Mouse (Mus musculus) embryo, embryonic 9.5 days (tissue): ENCODE measurements around the gene Slc4a3.

Source experiments
- DNase-seq: peaks from one replicate; pipeline ENCODE4 v3.0.0-alpha.2; 2017; ENCODE audit errors: extremely low spot score

Slc4a3 gene

DNA sequence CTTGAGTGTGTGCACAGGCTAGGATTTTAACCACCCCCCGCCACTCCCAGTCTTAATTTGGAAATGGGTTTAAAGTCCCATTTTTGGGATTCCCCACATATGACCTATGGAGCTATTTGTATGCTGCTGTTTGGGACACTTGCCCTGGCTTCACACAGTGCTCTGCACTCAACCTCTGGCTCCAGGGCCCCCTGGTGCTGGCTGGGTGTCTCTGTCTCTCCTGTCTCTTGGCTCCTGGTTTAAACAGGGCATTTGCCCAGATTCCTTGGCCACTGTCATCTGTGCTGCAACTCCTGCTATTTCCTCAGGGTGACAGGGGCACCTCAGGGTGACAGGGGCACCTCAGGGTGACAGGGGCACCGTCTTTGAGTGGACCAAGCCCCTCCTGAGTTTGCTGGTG is 50.8 kb downstream of the Slc4a3 start:
- DNase-seq: no peak

DNA sequence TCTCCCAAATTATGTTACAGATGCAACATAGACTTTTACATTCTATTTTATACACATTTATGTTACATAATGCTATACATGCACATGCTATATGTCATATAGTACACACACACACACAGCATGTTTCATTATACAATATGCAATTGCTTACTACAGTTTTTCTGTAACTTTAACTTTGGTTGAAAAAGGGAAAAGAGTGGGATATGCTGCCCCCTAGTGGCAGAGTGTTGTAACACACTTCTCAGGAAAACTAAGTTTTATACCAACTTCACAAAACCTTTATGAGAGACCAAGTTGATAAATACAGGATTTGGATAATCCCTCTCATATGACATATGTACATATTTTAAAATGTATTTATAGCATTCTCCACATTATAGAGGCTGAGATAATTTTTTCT is 51.6 kb downstream of the Slc4a3 start:
- peak; percentile 42 for DNase-seq

- DNase-seq: no peak
Measured at GRCm38 (mm10) chr1:75601738-75602137, 55.7 kb downstream of the Slc4a3 start.

GRCm38 (mm10) chr1:75603584-75603983 is 57.5 kb downstream of the Slc4a3 start:
- DNase-seq: no peak

GRCm38 (mm10) chr1:75608225-75608624 is 62.2 kb downstream of the Slc4a3 start:
- no peak for DNase-seq

DNA sequence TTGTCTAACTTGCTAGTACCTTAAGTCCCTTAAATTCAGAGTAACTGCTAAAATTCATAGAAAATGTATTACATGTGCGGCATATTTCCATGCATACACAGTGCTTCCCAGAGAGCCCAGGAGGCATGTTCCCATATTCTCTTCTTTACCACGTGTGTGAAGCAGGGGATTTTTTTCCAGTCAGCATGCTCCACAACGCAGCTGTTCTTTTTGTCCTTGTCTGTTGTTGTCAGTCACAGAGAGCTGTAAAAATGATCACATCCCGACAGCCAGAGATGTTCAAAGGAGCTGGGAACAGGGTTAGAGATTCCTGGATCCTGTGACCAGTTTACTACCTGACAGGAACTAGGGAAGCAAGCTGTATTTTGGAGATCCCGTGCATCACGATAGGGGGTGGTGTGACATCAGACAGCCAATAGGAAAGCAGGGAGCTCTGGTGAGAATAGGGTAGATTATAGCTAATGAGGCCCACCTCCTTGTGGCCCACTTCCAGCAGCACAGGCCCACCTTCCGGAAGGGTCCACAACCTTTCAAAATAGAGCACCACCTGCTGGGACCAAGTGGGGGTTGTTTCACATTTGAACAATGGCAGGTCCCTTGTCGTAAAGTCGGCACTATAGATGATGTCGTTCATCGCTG is 62.7 kb downstream of the Slc4a3 start:
- no peak for DNase-seq

GRCm38 (mm10) chr1:75609264-75609662 is 63.2 kb downstream of the Slc4a3 start:
- DNase-seq: no peak

DNA sequence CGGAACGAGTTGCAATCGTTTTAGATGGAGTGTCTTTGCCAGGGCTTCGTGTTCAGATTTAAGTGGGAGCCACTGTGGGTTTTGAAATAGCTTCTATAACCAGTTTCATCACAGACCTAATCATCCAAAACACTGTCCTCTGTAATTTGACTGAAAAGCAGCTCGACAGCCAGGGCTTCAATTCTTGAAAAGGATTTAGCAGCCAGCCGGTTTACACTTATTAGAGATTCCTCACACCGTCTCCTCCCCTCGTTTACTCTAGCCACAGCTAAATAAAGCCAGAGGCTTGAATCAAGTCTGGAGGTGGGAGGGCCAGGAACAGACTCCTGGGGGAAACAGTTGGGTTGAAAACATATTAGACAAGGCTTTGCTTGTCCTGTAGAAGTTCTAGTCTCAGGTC is 64.5 kb downstream of the Slc4a3 start:
- DNase-seq: no peak
